Mouse (Mus musculus) gastrocnemius, adult 8-10 months (tissue): Measurements from ENCODE around the gene Gfod2. TPM values are rescaled to one million over a fixed set of nuclear protein-coding genes. Genes with fewer than 3 reads are reported as not detected.

ENCODE experiments used
- DNase-seq, 2 experiments: peaks; one replicate each; pipeline ENCODE4 v3.0.0; 2022; ENCODE audit warnings: low spot score in 2 of 2
- total RNA-seq, 4 experiments: library from RNA; stranded (reverse); gene quantifications; 2 replicates each; pipeline ENCODE4 v1.2.4; 2022

The Gfod2 gene
- total RNA-seq, 4 experiments from 2014 or later: 7.0 to 9.1 (median 8.3) TPM

GRCm38 (mm10) chr8:105768485-105769257, 10.2 kb upstream of the Gfod2 start:
- no peak for DNase-seq

- no peak for DNase-seq
Measured at GRCm38 (mm10) chr8:105757796-105758276, 628 bp downstream of the Gfod2 start.

GRCm38 (mm10) chr8:105754688-105755087, 3.8 kb downstream of the Gfod2 start:
- DNase-seq: no peak

- DNase-seq: no peak
Measured at GRCm38 (mm10) chr8:105753916-105754315, 4.5 kb downstream of the Gfod2 start.

- peak in 1 of 2 experiments; percentile 15 for DNase-seq
Measured at GRCm38 (mm10) chr8:105750606-105751005, 7.9 kb downstream of the Gfod2 start.

- no peak for DNase-seq
Measured at GRCm38 (mm10) chr8:105743301-105743700, 15.2 kb downstream of the Gfod2 start.

GRCm38 (mm10) chr8:105739216-105739615, 19.2 kb downstream of the Gfod2 start:
- peak; percentile 19 to 26 for DNase-seq

- DNase-seq: no peak
Measured at GRCm38 (mm10) chr8:105732186-105732585, 26.3 kb downstream of the Gfod2 start.

GRCm38 (mm10) chr8:105727397-105728124, 30.9 kb downstream of the Gfod2 start:
- DNase-seq: no peak

- no peak for DNase-seq
Measured at GRCm38 (mm10) chr8:105725726-105726125, 32.7 kb downstream of the Gfod2 start.

- no peak for DNase-seq
Measured at GRCm38 (mm10) chr8:105722861-105723260, 35.6 kb downstream of the Gfod2 start.

- no peak for DNase-seq
Measured at GRCm38 (mm10) chr8:105719637-105720036, 38.8 kb downstream of the Gfod2 start.

GRCm38 (mm10) chr8:105716302-105716945, 42.0 kb downstream of the Gfod2 start:
- DNase-seq: no peak

GRCm38 (mm10) chr8:105715042-105715441, 43.4 kb downstream of the Gfod2 start:
- DNase-seq: no peak

GRCm38 (mm10) chr8:105714139-105714538, 44.3 kb downstream of the Gfod2 start:
- peak; percentile 73 to 77 for DNase-seq

- DNase-seq: no peak
Measured at GRCm38 (mm10) chr8:105712286-105712685, 46.2 kb downstream of the Gfod2 start.

GRCm38 (mm10) chr8:105709317-105709716, 49.1 kb downstream of the Gfod2 start:
- no peak for DNase-seq

- no peak for DNase-seq
Measured at GRCm38 (mm10) chr8:105708675-105709074, 49.8 kb downstream of the Gfod2 start.

- peak; percentile 59 to 61 for DNase-seq
Measured at GRCm38 (mm10) chr8:105707498-105708403, 50.7 kb downstream of the Gfod2 start, which contains the start of the genes 4933405L10Rik and Enkd1. Gene 4933405L10Rik (plus strand): TSS chr8:105707655. Gene Enkd1 (minus strand): TSS chr8:105708210.

- no peak for DNase-seq
Measured at GRCm38 (mm10) chr8:105706426-105706825, 52.0 kb downstream of the Gfod2 start.

GRCm38 (mm10) chr8:105704955-105705354, 53.5 kb downstream of the Gfod2 start:
- no peak for DNase-seq
